Mouse (Mus musculus): ENCODE measurements around the gene Ptprn2. TPM values are rescaled to one million over a fixed set of nuclear protein-coding genes. Genes with fewer than 3 reads are reported as not detected.

The Ptprn2 gene
- total and polyA plus RNA-seq, 2 experiments from 2014 or later = 18.4 to 101 TPM

- ATAC-seq (peak; percentile 62), DNase-seq (ENCODE audit: low spot score) (peak; percentile 36)
- Histone ChIP-seq H3K9me3 (ENCODE audit: low read length) (no peaks in the 10 kb centered on the region), H3K36me3 (ENCODE audit: insufficient read depth, low read length) (no peaks in the 10 kb centered on the region), H3K4me1 (ENCODE audit: insufficient read depth, low read length) (peaks cover 24% of the 10 kb centered on the region), H3K4me2 (ENCODE audit: low read depth, low read length) (no peak overlapping the region), H3K27ac (peak overlapping the region; percentile 79), H3K9ac (replicated peaks; ENCODE audit: low read length) (no peak overlapping the region), H3K4me3 (ENCODE audit: low read length) (no peak overlapping the region), H3K27me3 (ENCODE audit: insufficient read depth, low read length) (no peaks in the 10 kb centered on the region)
- 25% methylated on average over 6 of the region's 6 CpGs for WGBS
- TF ChIP-seq CTCF (IDR thresholded peaks at IDR 0.05; ENCODE audit: low read depth) = no peak
Measured at GRCm38 (mm10) chr12:116600054-116600453, 114.5 kb downstream of the Ptprn2 start.

DNA sequence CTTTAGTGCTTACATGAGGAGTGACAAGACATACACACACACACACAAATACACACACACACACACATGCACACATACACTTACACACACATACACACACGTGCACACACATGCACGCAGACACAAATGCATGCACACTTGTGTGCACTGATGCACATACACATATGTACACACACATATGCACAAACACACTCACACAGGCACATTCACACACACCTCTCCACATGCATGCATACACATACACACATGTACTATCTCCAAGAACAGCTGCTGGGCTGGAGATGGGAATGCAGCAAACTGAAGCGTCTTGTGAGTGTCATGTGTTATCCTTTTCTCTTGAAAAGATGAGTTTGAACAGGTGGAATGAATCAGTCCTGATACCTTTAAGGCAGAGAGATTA, 115.9 kb downstream of the Ptprn2 start:
- Histone ChIP-seq H3K4me3 (ENCODE audit: low read length) (no peak overlapping the region), H3K4me2 (ENCODE audit: low read depth, low read length) (no peak overlapping the region), H3K36me3 (ENCODE audit: insufficient read depth, low read length) (no peaks in the 10 kb centered on the region), H3K9me3 (ENCODE audit: low read length) (no peaks in the 10 kb centered on the region), H3K9ac (replicated peaks; ENCODE audit: low read length) (no peak overlapping the region), H3K27ac (no peak overlapping the region), H3K27me3 (ENCODE audit: insufficient read depth, low read length) (no peaks in the 10 kb centered on the region), H3K4me1 (ENCODE audit: insufficient read depth, low read length) (peaks cover 24% of the 10 kb centered on the region)
- no peak for ATAC-seq
- no peak for DNase-seq (ENCODE audit: low spot score)
- 91% methylated on average over 3 of the region's 3 CpGs for WGBS
- TF ChIP-seq CTCF (IDR thresholded peaks at IDR 0.05; ENCODE audit: low read depth) = no peak

DNA sequence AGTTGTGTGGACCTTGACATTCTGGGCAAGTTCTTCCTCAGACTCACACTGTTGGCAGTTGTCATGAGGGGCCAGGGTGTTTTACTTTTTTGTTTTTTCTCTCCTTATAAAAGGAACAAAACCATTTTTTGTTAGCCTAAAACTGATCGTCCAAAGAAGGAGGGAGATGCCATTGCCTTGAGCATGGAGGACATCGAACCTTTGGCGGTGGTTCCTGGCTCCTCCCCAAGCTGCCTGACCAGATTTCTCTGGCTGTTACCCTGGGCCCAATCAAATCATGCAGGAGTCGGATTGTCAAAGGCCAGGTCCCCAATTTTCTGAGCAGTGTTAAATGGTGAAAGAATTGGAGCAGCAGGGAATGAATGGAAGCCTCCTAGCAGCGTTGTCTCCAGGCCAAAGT, 116.4 kb downstream of the Ptprn2 start:
- Histone ChIP-seq H3K4me1 (ENCODE audit: insufficient read depth, low read length) (peaks cover 24% of the 10 kb centered on the region), H3K27ac (no peak overlapping the region), H3K4me3 (ENCODE audit: low read length) (no peak overlapping the region), H3K9me3 (ENCODE audit: low read length) (no peaks in the 10 kb centered on the region), H3K9ac (replicated peaks; ENCODE audit: low read length) (no peak overlapping the region), H3K36me3 (ENCODE audit: insufficient read depth, low read length) (no peaks in the 10 kb centered on the region), H3K27me3 (ENCODE audit: insufficient read depth, low read length) (no peaks in the 10 kb centered on the region), H3K4me2 (ENCODE audit: low read depth, low read length) (no peak overlapping the region)
- WGBS = 62% methylated on average over 5 of the region's 5 CpGs
- ATAC-seq (no peak), DNase-seq (ENCODE audit: low spot score) (no peak)
- no peak for TF ChIP-seq CTCF (IDR thresholded peaks at IDR 0.05; ENCODE audit: low read depth)

DNA sequence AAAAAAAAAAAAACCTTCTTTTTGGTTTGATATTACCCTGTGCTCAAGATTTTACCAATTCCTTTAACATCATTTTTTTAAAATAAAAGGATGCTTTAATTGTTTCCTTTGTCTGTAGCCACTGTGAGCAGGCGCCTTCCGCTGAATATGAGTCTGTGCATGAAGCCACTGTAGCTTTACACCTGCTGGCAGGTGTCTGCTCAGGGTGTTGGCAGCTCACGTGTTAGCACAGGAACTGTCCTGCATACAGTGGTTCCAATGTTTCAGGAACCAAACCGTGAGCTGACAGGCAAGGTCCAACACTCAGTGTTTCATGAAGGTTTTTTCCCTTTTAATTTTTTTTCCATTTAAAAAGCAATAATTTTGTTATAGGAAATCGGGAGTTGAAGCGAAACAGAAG, 123.1 kb downstream of the Ptprn2 start:
- no peak overlapping the region for H3K4me3 ChIP-seq (ENCODE audit: low read length)
- ATAC-seq = no peak
- no peak for DNase-seq (ENCODE audit: low spot score)
- H3K4me2 ChIP-seq (ENCODE audit: low read depth, low read length) = no peak overlapping the region
- H3K27ac ChIP-seq = no peak overlapping the region
- no peak for TF ChIP-seq CTCF (IDR thresholded peaks at IDR 0.05; ENCODE audit: low read depth)
- no peaks in the 10 kb centered on the region for H3K4me1 ChIP-seq (ENCODE audit: insufficient read depth, low read length)
- H3K36me3 ChIP-seq (ENCODE audit: insufficient read depth, low read length) = no peaks in the 10 kb centered on the region
- WGBS = 71% methylated on average over 6 of the region's 6 CpGs
- H3K9ac ChIP-seq (replicated peaks; ENCODE audit: low read length) = no peak overlapping the region
- no peaks in the 10 kb centered on the region for H3K9me3 ChIP-seq (ENCODE audit: low read length)
- H3K27me3 ChIP-seq (ENCODE audit: insufficient read depth, low read length) = no peaks in the 10 kb centered on the region

- H3K9ac ChIP-seq (replicated peaks; ENCODE audit: low read length) = no peak overlapping the region
- peak; percentile 89 for DNase-seq (ENCODE audit: low spot score)
- H3K27ac ChIP-seq = no peak overlapping the region
- WGBS = 44% methylated on average over 5 of the region's 5 CpGs
- no peak overlapping the region for H3K4me3 ChIP-seq (ENCODE audit: low read length)
- no peaks in the 10 kb centered on the region for H3K27me3 ChIP-seq (ENCODE audit: insufficient read depth, low read length)
- H3K4me1 ChIP-seq (ENCODE audit: insufficient read depth, low read length) = no peaks in the 10 kb centered on the region
- no peak overlapping the region for H3K4me2 ChIP-seq (ENCODE audit: low read depth, low read length)
- ATAC-seq = peak; percentile 70
- no peaks in the 10 kb centered on the region for H3K36me3 ChIP-seq (ENCODE audit: insufficient read depth, low read length)
- no peaks in the 10 kb centered on the region for H3K9me3 ChIP-seq (ENCODE audit: low read length)
- peak; percentile 90 for TF ChIP-seq CTCF (IDR thresholded peaks at IDR 0.05; ENCODE audit: low read depth)
Measured at GRCm38 (mm10) chr12:116619868-116620267, 134.3 kb downstream of the Ptprn2 start.

DNA sequence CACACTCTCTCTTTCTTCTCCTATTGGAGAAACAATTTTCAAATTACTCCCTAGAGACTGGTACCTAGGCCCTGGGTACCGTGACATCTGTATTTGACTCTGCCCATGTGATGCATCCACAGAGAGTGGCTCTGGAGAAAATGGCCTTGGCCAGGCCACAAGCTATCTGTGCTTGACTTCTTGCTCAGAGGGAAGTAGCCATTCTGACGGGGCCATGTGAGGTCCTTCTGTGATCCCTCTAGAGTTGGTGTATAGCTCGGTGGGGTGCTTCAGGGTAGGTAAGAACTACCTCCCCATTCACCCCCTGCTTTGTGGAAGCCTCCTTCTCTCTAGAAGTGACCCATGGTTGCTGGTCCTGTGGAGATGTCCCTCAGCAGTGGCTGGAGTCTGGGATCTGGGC, 134.8 kb downstream of the Ptprn2 start:
- Histone ChIP-seq H3K27ac (no peak overlapping the region), H3K9me3 (ENCODE audit: low read length) (no peaks in the 10 kb centered on the region), H3K4me3 (ENCODE audit: low read length) (no peak overlapping the region), H3K36me3 (ENCODE audit: insufficient read depth, low read length) (no peaks in the 10 kb centered on the region), H3K4me1 (ENCODE audit: insufficient read depth, low read length) (no peaks in the 10 kb centered on the region), H3K4me2 (ENCODE audit: low read depth, low read length) (no peak overlapping the region), H3K27me3 (ENCODE audit: insufficient read depth, low read length) (no peaks in the 10 kb centered on the region), H3K9ac (replicated peaks; ENCODE audit: low read length) (no peak overlapping the region)
- DNase-seq (ENCODE audit: low spot score) = no peak
- TF ChIP-seq CTCF (IDR thresholded peaks at IDR 0.05; ENCODE audit: low read depth) = no peak
- ATAC-seq = peak; percentile 35
- WGBS = 69% methylated on average over 3 of the region's 3 CpGs

DNA sequence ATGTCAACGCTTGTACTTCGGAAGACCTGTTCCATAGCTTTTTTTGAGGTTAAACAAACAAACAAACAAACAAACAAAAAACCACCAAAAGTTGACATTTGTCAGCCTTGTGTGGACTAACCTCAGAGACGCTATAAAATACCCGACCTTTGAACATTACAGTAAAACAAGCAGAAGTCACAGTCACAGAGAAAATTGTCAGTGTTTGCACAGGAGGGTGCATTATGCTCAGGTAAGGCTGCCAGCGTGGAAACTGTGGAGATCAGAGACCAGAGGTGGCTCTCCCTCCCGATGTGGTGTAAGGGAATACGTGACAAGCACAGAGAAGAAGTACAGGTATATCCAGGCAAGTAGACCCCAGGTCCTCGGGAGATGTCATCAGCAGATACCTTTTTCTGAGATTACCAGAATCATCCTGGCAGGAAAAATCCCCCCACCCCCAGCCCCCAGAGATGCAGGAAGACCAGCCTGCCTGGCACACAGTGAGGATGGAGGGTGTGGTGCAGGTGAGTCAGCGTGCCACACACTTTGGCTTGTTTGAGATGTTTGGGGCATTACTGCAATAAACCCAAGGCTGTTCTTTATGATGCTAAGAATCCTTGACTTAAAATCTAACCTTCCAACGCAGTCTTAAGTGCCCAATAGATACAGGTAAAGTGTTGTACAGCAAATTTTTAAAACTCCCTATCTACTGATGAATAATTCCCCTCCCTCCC, 136.0 kb downstream of the Ptprn2 start:
- TF ChIP-seq CTCF (IDR thresholded peaks at IDR 0.05; ENCODE audit: low read depth) = no peak
- Histone ChIP-seq H3K27me3 (ENCODE audit: insufficient read depth, low read length) (no peaks in the 10 kb centered on the region), H3K9me3 (ENCODE audit: low read length) (no peaks in the 10 kb centered on the region), H3K9ac (replicated peaks; ENCODE audit: low read length) (no peak overlapping the region), H3K27ac (no peak overlapping the region), H3K4me3 (ENCODE audit: low read length) (no peak overlapping the region), H3K4me1 (ENCODE audit: insufficient read depth, low read length) (no peaks in the 10 kb centered on the region), H3K36me3 (ENCODE audit: insufficient read depth, low read length) (no peaks in the 10 kb centered on the region), H3K4me2 (ENCODE audit: low read depth, low read length) (no peak overlapping the region)
- DNase-seq (ENCODE audit: low spot score) (no peak), ATAC-seq (no peak)
- 86% methylated on average over 10 of the region's 10 CpGs for WGBS
